Mouse (Mus musculus): ENCODE data around the gene Rgs14. TPM values are rescaled to one million over a fixed set of nuclear protein-coding genes. Genes with fewer than 3 reads are reported as not detected.

Gene Rgs14
- polyA plus RNA-seq, 2 experiments from 2014 or later: 71.0 to 88.5 TPM

Other genes with a start within 250 kb of the Rgs14 start
- not detected for gene Gm17617, start 236.2 kb upstream of the Rgs14 start, polyA plus RNA-seq (2017; shearing (Covaris generic))
- gene Fgfr4, start 217.1 kb upstream of the Rgs14 start, polyA plus RNA-seq (2017; shearing (Covaris generic)): not detected
- gene Nsd1, start 159.9 kb upstream of the Rgs14 start, polyA plus RNA-seq (2017; shearing (Covaris generic)): 10 to 100 TPM; 63.0 to 64.6 TPM
- 100 to 1,000 TPM; 207 to 213 TPM for gene Prelid1, start 49.2 kb upstream of the Rgs14 start, polyA plus RNA-seq (2017; shearing (Covaris generic))
- gene Rab24, start 47.8 kb upstream of the Rgs14 start, polyA plus RNA-seq (2017; shearing (Covaris generic)): 10 to 100 TPM in 1 of 2 experiments, 1 to 10 TPM in 1; 7.1 to 14.0 TPM
- gene Mxd3, start 39.9 kb upstream of the Rgs14 start, polyA plus RNA-seq (2017; shearing (Covaris generic)): 1 to 10 TPM; 3.4 to 6.1 TPM
- gene Lman2, start 6.9 kb upstream of the Rgs14 start, polyA plus RNA-seq (2017; shearing (Covaris generic)): 10 to 100 TPM; 59.0 to 66.4 TPM
- gene Slc34a1, start 28.5 kb downstream of the Rgs14 start, polyA plus RNA-seq (2017; shearing (Covaris generic)): not detected
- not detected for gene Pfn3, start 45.5 kb downstream of the Rgs14 start, polyA plus RNA-seq (2017; shearing (Covaris generic))
- not detected for gene F12, start 57.1 kb downstream of the Rgs14 start, polyA plus RNA-seq (2017; shearing (Covaris generic))
- 10 to 100 TPM; 26.4 to 36.7 TPM for gene Grk6, start 75.3 kb downstream of the Rgs14 start, polyA plus RNA-seq (2017; shearing (Covaris generic))
- gene Prr7, start 94.5 kb downstream of the Rgs14 start, polyA plus RNA-seq (2017; shearing (Covaris generic)): not detected
- not detected for gene Dbn1, start 118.4 kb downstream of the Rgs14 start, polyA plus RNA-seq (2017; shearing (Covaris generic))
- 10 to 100 TPM in 1 of 2 experiments, 1 to 10 TPM in 1; 6.3 to 14.6 TPM for gene Pdlim7, start 143.9 kb downstream of the Rgs14 start, polyA plus RNA-seq (2017; shearing (Covaris generic))
- gene Dok3, start 159.6 kb downstream of the Rgs14 start, polyA plus RNA-seq (2017; shearing (Covaris generic)): 1 to 10 TPM in 1 of 2 experiments, under 1 TPM in 1; 0.35 to 1.0 TPM
- 10 to 100 TPM; 55.8 to 74.2 TPM for gene Ddx41, start 166.9 kb downstream of the Rgs14 start, polyA plus RNA-seq (2017; shearing (Covaris generic))
- gene Fam193b, start 201.4 kb downstream of the Rgs14 start, polyA plus RNA-seq (2017; shearing (Covaris generic)): 10 to 100 TPM; 36.3 to 40.2 TPM
- 100 to 1,000 TPM; 206 to 437 TPM for gene Tmed9, start 204.0 kb downstream of the Rgs14 start, polyA plus RNA-seq (2017; shearing (Covaris generic))
- 10 to 100 TPM; 20.5 to 42.3 TPM for gene B4galt7, start 230.2 kb downstream of the Rgs14 start, polyA plus RNA-seq (2017; shearing (Covaris generic))

All from CD4-positive, CD25-positive, alpha-beta regulatory T cell, adult 4 months (primary cell).